Comparison of ENCODE assay signal across 13 mouse cellular contexts in genomic region chr19:55626483-55626882, GRCm38 (mm10).
DNase-seq lines count a peak whose midpoint lies in the region; ATAC-seq lines count a peak whose summit lies in the region.
"Had no signal": no experiment of that assay in that cellular context is flagged by ENCODE, and none has a peak within 500 bp of the region (broad histone marks: within the 10 kb centered on the region; RNA-seq: fewer than 3 reads in every experiment).

No protein-coding gene starts in this region.

- H3K4me3 ChIP-seq in forebrain, embryonic 10.5 days: peak overlapping the region; percentile 21; the same call in 1 of the 2 replicates
- H3K4me3 ChIP-seq in hindbrain, embryonic 15.5 days: 0 out of 2 replicates have a peak overlapping the region, but pooled peaks have one; percentile 11
- no peak overlapping the region for H3K4me3 ChIP-seq in midbrain, embryonic 15.5 days
- H3K4me3 ChIP-seq: embryonic facial prominence, embryonic 12.5 days had no signal

- DNase-seq in layer of hippocampus, postnatal 14 days (ENCODE audit: low spot score in 2 of 2): peak; percentile 17 to 30
- no peak for DNase-seq in layer of hippocampus, adult 8-10 months (ENCODE audit: low spot score in 2 of 2)
- DNase-seq in forebrain, embryonic 10.5 days (ENCODE audit: extremely low spot score, low spot score): peak; percentile 56
- no peak for DNase-seq in ovary, postnatal 36 days (ENCODE audit: low spot score)
- no peak for DNase-seq in cerebellum, postnatal 25 days
- DNase-seq in yolk sac, embryonic 10.5 days (ENCODE audit: low spot score): no peak
- DNase-seq: cerebellum, adult 2 months; kidney, adult 8-10 months had no signal

- no peaks in the 10 kb centered on the region for H3K9me3 ChIP-seq in forebrain, embryonic 10.5 days
- no peaks in the 10 kb centered on the region for H3K9me3 ChIP-seq in hindbrain, embryonic 15.5 days
- H3K9me3 ChIP-seq in midbrain, embryonic 15.5 days: no peaks in the 10 kb centered on the region
- H3K9me3 ChIP-seq: embryonic facial prominence, embryonic 12.5 days had no signal

- H3K4me2 ChIP-seq in hindbrain, embryonic 15.5 days: peak overlapping the region; percentile 44
- peak overlapping the region; percentile 35 for H3K4me2 ChIP-seq in midbrain, embryonic 15.5 days
- H3K4me2 ChIP-seq: embryonic facial prominence, embryonic 12.5 days had no signal

- H3K27ac ChIP-seq in forebrain, embryonic 10.5 days: peak overlapping the region; percentile 59; the same call in 1 of the 2 replicates
- no peak overlapping the region for H3K27ac ChIP-seq in hindbrain, embryonic 15.5 days (replicated peaks)
- H3K27ac ChIP-seq in midbrain, embryonic 15.5 days: peak overlapping the region; percentile 85
- H3K27ac ChIP-seq: embryonic facial prominence, embryonic 12.5 days had no signal

- WGBS in forebrain, embryonic 10.5 days: 41% methylated on average over 16 of the region's 16 CpGs
- 44% methylated on average over 16 of the region's 16 CpGs for WGBS in hindbrain, embryonic 15.5 days
- 31% methylated on average over 16 of the region's 16 CpGs for WGBS in midbrain, embryonic 15.5 days

- peaks cover 88% of the 10 kb centered on the region for H3K27me3 ChIP-seq in forebrain, embryonic 10.5 days (ENCODE audit: poor library complexity, severe bottlenecking)
- H3K27me3 ChIP-seq in hindbrain, embryonic 15.5 days: peaks cover 9% of the 10 kb centered on the region; the same call in 1 of the 2 replicates
- no peaks in the 10 kb centered on the region for H3K27me3 ChIP-seq in midbrain, embryonic 15.5 days (replicated peaks)
- H3K27me3 ChIP-seq: embryonic facial prominence, embryonic 12.5 days had no signal

- no peak for ATAC-seq in hindbrain, embryonic 15.5 days (ENCODE audit: low FRiP score, low read depth)
- ATAC-seq in midbrain, embryonic 15.5 days (replicated peaks): peak; percentile 68
- ATAC-seq: activated CD4-positive, CD25-positive, alpha-beta regulatory T cell, adult 4 months; lung, postnatal 0 days had no signal

- peaks cover 66% of the 10 kb centered on the region for H3K4me1 ChIP-seq in forebrain, embryonic 10.5 days
- H3K4me1 ChIP-seq in hindbrain, embryonic 15.5 days (replicated peaks): peaks cover 25% of the 10 kb centered on the region
- peaks cover 55% of the 10 kb centered on the region for H3K4me1 ChIP-seq in midbrain, embryonic 15.5 days

- no peak overlapping the region for H3K9ac ChIP-seq in hindbrain, embryonic 15.5 days
- no peak overlapping the region for H3K9ac ChIP-seq in midbrain, embryonic 15.5 days
- H3K9ac ChIP-seq: embryonic facial prominence, embryonic 12.5 days had no signal

- no peaks in the 10 kb centered on the region for H3K36me3 ChIP-seq in forebrain, embryonic 10.5 days (replicated peaks)
- no peaks in the 10 kb centered on the region for H3K36me3 ChIP-seq in hindbrain, embryonic 15.5 days
- no peaks in the 10 kb centered on the region for H3K36me3 ChIP-seq in midbrain, embryonic 15.5 days (replicated peaks)
- H3K36me3 ChIP-seq: embryonic facial prominence, embryonic 12.5 days had no signal

Comparison
In these comparisons a context has a peak if more than half of its experiments do, and no peak if none do; other contexts are left out.
1. DNase-seq: peak in layer of hippocampus, postnatal 14 days (2 of 2) and forebrain, embryonic 10.5 days (single experiment); none in layer of hippocampus, adult 8-10 months (0 of 2), ovary, postnatal 36 days (single experiment), cerebellum, postnatal 25 days (0 of 2) and yolk sac, embryonic 10.5 days (single experiment).